Mouse (Mus musculus): ENCODE measurements around the gene Aimp2. TPM values are rescaled to one million over a fixed set of nuclear protein-coding genes. Genes with fewer than 3 reads are reported as not detected.

Aimp2 gene
- total and polyA plus RNA-seq, 3 experiments, result 30.4 to 40.6 (median 32.5) TPM

DNA sequence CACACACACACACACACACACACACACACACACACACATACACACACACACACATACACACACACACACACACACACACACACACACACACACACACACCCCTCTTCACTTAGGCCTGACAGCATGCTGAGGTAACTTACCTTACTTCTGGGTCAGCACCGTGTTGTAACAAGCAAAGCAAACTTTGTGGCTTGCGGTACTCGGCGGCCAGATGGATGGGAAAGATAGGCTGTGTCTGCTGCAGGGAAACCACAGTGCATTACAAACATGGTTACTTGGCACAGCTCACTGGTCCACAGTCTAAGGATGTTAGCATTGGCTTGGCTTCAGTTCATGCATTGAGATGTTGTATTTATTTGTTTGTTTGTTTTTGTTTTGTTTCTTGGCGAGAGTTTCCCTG is 16.3 kb downstream of the Aimp2 start:
- no peaks in the 10 kb centered on the region for H3K27me3 ChIP-seq (ENCODE audit: control insufficient read depth, insufficient read depth, low read length)
- no peak overlapping the region for H3K4me3 ChIP-seq
- intact Hi-C loops (cut with DNase I), result no loop called here
- WGBS, result 71% methylated on average over 5 of the region's 5 CpGs
- DNase-seq, result no peak
- no peak overlapping the region for H3K9ac ChIP-seq (ENCODE audit: low read depth, low read length)
- no peak for TF ChIP-seq POLR2A (IDR thresholded peaks at IDR 0.05; ENCODE audit: insufficient read depth, low read depth, low read length)
- TF ChIP-seq CTCF (IDR thresholded peaks at IDR 0.05), result no peak
- no peak for TF ChIP-seq EP300 (IDR thresholded peaks at IDR 0.05; ENCODE audit: insufficient read depth, low read depth, low read length)
- H3K36me3 ChIP-seq (ENCODE audit: control insufficient read depth, insufficient read depth, low read length), result no peaks in the 10 kb centered on the region
- H3K27ac ChIP-seq, result no peak overlapping the region
- H3K4me1 ChIP-seq (ENCODE audit: control insufficient read depth, insufficient read depth, low read length), result no peaks in the 10 kb centered on the region
- no peaks in the 10 kb centered on the region for H3K79me2 ChIP-seq (replicated peaks; ENCODE audit: control insufficient read depth, insufficient read depth, low read length)

DNA sequence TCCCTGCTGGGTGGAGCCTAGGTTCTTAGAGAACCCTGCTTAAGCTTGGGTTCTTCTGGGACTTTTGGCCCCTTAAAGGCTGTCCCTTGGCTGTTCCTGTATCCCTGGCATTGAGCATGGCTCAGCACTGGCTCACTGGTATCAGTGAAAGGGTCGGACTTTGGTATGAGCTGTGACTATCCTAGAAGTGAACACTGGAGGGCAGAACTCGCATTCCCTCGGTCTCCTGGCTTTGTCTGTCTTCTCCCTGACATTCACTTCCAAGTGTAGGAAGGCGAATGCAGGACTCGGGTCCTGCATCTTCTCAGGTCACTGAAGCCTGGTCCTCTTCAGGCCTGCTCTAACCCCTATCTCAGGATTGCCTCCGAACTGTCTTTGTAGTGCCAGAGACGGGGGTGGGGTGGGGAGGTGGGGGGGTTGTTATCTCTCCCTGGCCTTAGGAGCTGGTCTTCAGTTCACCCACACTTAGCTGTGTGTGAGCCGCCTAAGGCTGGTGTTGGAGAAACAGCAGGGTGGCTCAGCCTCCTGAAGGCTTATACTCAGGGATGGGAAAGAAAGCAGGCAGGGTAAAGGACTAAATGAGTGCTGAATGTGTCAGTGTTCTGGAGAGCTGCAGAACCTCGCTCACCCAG is 17.3 kb downstream of the Aimp2 start:
- Histone ChIP-seq H3K4me3 (no peak overlapping the region), H3K36me3 (ENCODE audit: control insufficient read depth, insufficient read depth, low read length) (no peaks in the 10 kb centered on the region), H3K27ac (no peak overlapping the region), H3K27me3 (ENCODE audit: control insufficient read depth, insufficient read depth, low read length) (no peaks in the 10 kb centered on the region), H3K79me2 (replicated peaks; ENCODE audit: control insufficient read depth, insufficient read depth, low read length) (no peaks in the 10 kb centered on the region), H3K9ac (ENCODE audit: low read depth, low read length) (no peak overlapping the region), H3K4me1 (ENCODE audit: control insufficient read depth, insufficient read depth, low read length) (no peaks in the 10 kb centered on the region)
- intact Hi-C loops (cut with DNase I), result no loop called here
- 62% methylated on average over 9 of the region's 9 CpGs for whole genome bisulfite sequencing
- TF ChIP-seq POLR2A (IDR thresholded peaks at IDR 0.05; ENCODE audit: insufficient read depth, low read depth, low read length) (no peak), CTCF (IDR thresholded peaks at IDR 0.05) (peak; percentile 40), EP300 (IDR thresholded peaks at IDR 0.05; ENCODE audit: insufficient read depth, low read depth, low read length) (no peak)
- no peak for DNase-seq

DNA sequence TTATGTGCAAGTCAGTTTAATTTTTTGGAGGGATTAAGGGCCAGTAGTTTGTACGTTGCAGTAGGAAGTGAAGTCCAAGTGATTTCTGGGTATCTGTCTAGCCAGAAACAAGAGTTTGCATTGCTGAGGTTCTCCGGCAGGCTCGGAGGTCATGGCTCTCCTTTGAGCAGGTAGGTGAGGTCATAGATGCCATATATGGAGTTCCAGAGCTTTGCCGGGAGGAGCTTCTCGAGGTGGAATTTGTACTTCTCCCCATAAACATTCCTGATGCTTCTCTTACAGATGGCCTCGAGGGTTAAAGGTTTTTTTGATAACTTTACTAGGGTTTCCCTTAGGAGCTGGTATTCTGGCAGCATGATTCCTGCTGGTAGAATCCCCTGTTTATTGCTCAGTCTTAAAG is 18.9 kb downstream of the Aimp2 start:
- peaks cover under 1% of the 10 kb centered on the region; the same call in 1 of the 2 replicates for H3K36me3 ChIP-seq (ENCODE audit: control insufficient read depth, insufficient read depth, low read length)

DNA sequence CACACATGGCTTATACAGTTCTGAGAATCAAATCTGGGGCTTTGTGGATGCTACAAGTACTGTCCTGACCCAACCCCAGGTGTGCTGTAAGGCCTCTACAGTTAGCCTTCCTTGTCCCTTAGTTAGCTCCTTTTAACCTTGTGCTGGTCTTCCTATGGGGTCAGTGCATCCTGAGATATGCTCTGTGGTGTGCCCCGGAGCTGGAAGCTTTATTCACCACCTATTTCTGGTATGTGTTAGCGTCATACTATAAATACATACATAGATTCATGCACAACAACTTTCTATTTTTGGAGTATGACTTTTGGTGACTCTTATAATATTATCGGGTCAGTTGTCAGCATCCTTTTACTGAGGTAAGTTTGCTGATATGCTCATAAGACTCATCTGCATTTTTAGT is 24.4 kb downstream of the Aimp2 start:
- H3K27ac ChIP-seq, result no peak overlapping the region
- H3K4me1 ChIP-seq (ENCODE audit: control insufficient read depth, insufficient read depth, low read length), result no peaks in the 10 kb centered on the region
- no peaks in the 10 kb centered on the region for H3K27me3 ChIP-seq (ENCODE audit: control insufficient read depth, insufficient read depth, low read length)
- peaks cover 3% of the 10 kb centered on the region; the same call in 1 of the 2 replicates for H3K36me3 ChIP-seq (ENCODE audit: control insufficient read depth, insufficient read depth, low read length)
- no peaks in the 10 kb centered on the region for H3K79me2 ChIP-seq (replicated peaks; ENCODE audit: control insufficient read depth, insufficient read depth, low read length)
- H3K4me3 ChIP-seq, result no peak overlapping the region
- no peak for DNase-seq
- intact Hi-C loops (cut with DNase I), result no loop called here
- 66% methylated on average over 3 of the region's 3 CpGs for WGBS
- TF ChIP-seq CTCF (IDR thresholded peaks at IDR 0.05), result no peak
- no peak overlapping the region for H3K9ac ChIP-seq (ENCODE audit: low read depth, low read length)

More for the DNA sequence above, 18.9 kb downstream of the Aimp2 start:
- H3K9ac ChIP-seq (ENCODE audit: low read depth, low read length), result no peak overlapping the region
- H3K4me1 ChIP-seq (ENCODE audit: control insufficient read depth, insufficient read depth, low read length), result no peaks in the 10 kb centered on the region
- 72% methylated on average over 6 of the region's 6 CpGs for WGBS
- no peak overlapping the region for H3K4me3 ChIP-seq
- no peak overlapping the region for H3K27ac ChIP-seq
- TF ChIP-seq CTCF (IDR thresholded peaks at IDR 0.05) (no peak), EP300 (IDR thresholded peaks at IDR 0.05; ENCODE audit: insufficient read depth, low read depth, low read length) (no peak), POLR2A (IDR thresholded peaks at IDR 0.05; ENCODE audit: insufficient read depth, low read depth, low read length) (no peak)
- no peaks in the 10 kb centered on the region for H3K79me2 ChIP-seq (replicated peaks; ENCODE audit: control insufficient read depth, insufficient read depth, low read length)
- intact Hi-C loops (cut with DNase I), result no loop called here
- no peak for DNase-seq
- no peaks in the 10 kb centered on the region for H3K27me3 ChIP-seq (ENCODE audit: control insufficient read depth, insufficient read depth, low read length)

DNA sequence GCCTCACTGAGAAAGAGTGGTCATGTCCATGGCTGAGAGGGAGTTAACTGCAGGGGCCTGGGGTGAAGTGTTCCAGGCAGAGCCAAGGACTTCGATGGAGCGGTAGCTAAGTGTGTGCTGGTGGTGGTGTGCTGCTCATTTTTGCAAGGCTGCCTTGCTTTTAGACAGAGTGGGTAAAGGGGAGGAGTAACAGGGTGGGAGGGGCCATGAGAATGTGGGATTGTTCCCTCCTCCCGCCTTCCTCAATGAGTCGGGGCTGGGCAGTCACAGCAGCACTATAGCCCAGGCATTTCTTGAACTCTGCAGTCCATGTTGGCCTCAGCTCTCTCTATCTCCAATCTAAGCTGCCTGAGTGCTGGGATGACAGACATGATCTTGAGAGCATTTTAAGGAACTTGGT is 35.1 kb downstream of the Aimp2 start:
- WGBS, result 64% methylated on average over 4 of the region's 4 CpGs
- H3K27ac ChIP-seq, result no peak overlapping the region
- no peak overlapping the region for H3K4me3 ChIP-seq
- no peak for DNase-seq
- TF ChIP-seq POLR2A (IDR thresholded peaks at IDR 0.05; ENCODE audit: insufficient read depth, low read depth, low read length) (no peak), CTCF (IDR thresholded peaks at IDR 0.05) (no peak), EP300 (IDR thresholded peaks at IDR 0.05; ENCODE audit: insufficient read depth, low read depth, low read length) (no peak)
- no peaks in the 10 kb centered on the region for H3K79me2 ChIP-seq (replicated peaks; ENCODE audit: control insufficient read depth, insufficient read depth, low read length)
- no peaks in the 10 kb centered on the region for H3K4me1 ChIP-seq (ENCODE audit: control insufficient read depth, insufficient read depth, low read length)
- intact Hi-C loops (cut with DNase I), result no loop called here
- no peak overlapping the region for H3K9ac ChIP-seq (ENCODE audit: low read depth, low read length)
- no peaks in the 10 kb centered on the region for H3K36me3 ChIP-seq (ENCODE audit: control insufficient read depth, insufficient read depth, low read length)
- no peaks in the 10 kb centered on the region for H3K27me3 ChIP-seq (ENCODE audit: control insufficient read depth, insufficient read depth, low read length)

DNA sequence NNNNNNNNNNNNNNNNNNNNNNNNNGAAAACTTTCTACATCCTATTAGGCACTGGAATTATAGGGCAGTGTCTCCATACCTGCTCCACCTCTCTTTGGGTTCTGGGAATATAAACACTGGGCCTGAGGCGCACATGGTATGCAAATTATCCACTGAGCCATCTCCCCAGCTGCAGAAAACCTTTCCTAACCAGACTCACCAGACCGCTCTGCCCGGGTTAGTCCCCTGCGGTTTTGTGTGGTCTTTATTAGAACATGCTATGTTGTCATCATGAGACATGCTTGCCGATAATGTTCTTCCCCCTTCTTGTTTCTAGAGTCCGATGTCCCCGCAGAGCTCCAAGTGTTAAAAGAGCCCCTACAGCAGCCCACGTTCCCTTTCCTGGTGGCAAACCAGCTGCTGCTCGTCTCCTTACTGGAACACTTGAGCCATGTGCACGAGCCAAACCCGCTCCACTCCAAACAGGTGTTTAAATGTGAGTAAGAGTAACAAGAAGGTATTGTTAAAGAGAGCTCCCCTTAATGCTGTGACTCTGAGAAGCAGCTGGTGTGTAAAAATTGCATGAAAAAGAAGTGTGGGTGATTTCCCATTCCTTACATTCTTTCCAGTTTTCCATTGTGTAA is 38.0 kb downstream of the Aimp2 start:
- H3K27me3 ChIP-seq (ENCODE audit: control insufficient read depth, insufficient read depth, low read length), result no peaks in the 10 kb centered on the region
- H3K27ac ChIP-seq, result no peak overlapping the region
- intact Hi-C loops (cut with DNase I), result no loop called here
- no peaks in the 10 kb centered on the region for H3K79me2 ChIP-seq (replicated peaks; ENCODE audit: control insufficient read depth, insufficient read depth, low read length)
- no peak for TF ChIP-seq CTCF (IDR thresholded peaks at IDR 0.05)
- TF ChIP-seq POLR2A (IDR thresholded peaks at IDR 0.05; ENCODE audit: insufficient read depth, low read depth, low read length), result no peak
- no peak for TF ChIP-seq EP300 (IDR thresholded peaks at IDR 0.05; ENCODE audit: insufficient read depth, low read depth, low read length)
- no peak overlapping the region for H3K9ac ChIP-seq (ENCODE audit: low read depth, low read length)
- H3K4me1 ChIP-seq (ENCODE audit: control insufficient read depth, insufficient read depth, low read length), result no peaks in the 10 kb centered on the region
- DNase-seq, result no peak
- H3K36me3 ChIP-seq (ENCODE audit: control insufficient read depth, insufficient read depth, low read length), result no peaks in the 10 kb centered on the region
- WGBS, result 84% methylated on average over 11 of the region's 11 CpGs
- H3K4me3 ChIP-seq, result no peak overlapping the region

Other genes starting within 250 kb of the Aimp2 start
- gene Usp42, start 177.6 kb downstream of the Aimp2 start, total RNA-seq (2021), result 1 to 10 TPM; 5.3 to 6.2 TPM
- 2.5 and 3.9 TPM in 2 replicates for gene Usp42, start 177.6 kb downstream of the Aimp2 start, polyA plus RNA-seq (2012; rRNA removed)
- 10 to 100 TPM; 19.2 to 21.4 TPM for gene Eif2ak1, start 92.1 kb downstream of the Aimp2 start, total RNA-seq (2021)
- gene Eif2ak1, start 92.1 kb downstream of the Aimp2 start, polyA plus RNA-seq (2012; rRNA removed), result 11.9 and 18.4 TPM in 2 replicates
- gene Ankrd61, start 12.2 kb downstream of the Aimp2 start, total RNA-seq (2021), result not detected
- 0.10 and 0.23 TPM in 2 replicates for gene Ankrd61, start 12.2 kb downstream of the Aimp2 start, polyA plus RNA-seq (2012; rRNA removed)
- gene Pms2, start 117 bp upstream of the Aimp2 start, total RNA-seq (2021), result 1 to 10 TPM; 3.3 to 3.5 TPM
- gene Pms2, start 117 bp upstream of the Aimp2 start, polyA plus RNA-seq (2012; rRNA removed), result 1.5 and 3.9 TPM in 2 replicates
- gene Gm42421, start 18.3 kb upstream of the Aimp2 start, total RNA-seq (2021), result not detected
- 0.18 and 0.32 TPM in 2 replicates for gene Gm42421, start 18.3 kb upstream of the Aimp2 start, polyA plus RNA-seq (2012; rRNA removed)
- under 1 TPM in 1 of 2 experiments, not detected in 1; 0.30 TPM for gene Rsph10b, start 23.2 kb upstream of the Aimp2 start, total RNA-seq (2021)
- gene Rsph10b, start 23.2 kb upstream of the Aimp2 start, polyA plus RNA-seq (2012; rRNA removed), result 0.47 and 0.50 TPM in 2 replicates
- gene Ccz1, start 105.0 kb upstream of the Aimp2 start, total RNA-seq (2021), result 10 to 100 TPM; 25.0 to 29.6 TPM
- 9.3 and 16.7 TPM in 2 replicates for gene Ccz1, start 105.0 kb upstream of the Aimp2 start, polyA plus RNA-seq (2012; rRNA removed)
- gene Ocm, start 116.8 kb upstream of the Aimp2 start, total RNA-seq (2021), result not detected
- not detected in 2 replicates for gene Ocm, start 116.8 kb upstream of the Aimp2 start, polyA plus RNA-seq (2012; rRNA removed)
- gene Lmtk2, start 190.6 kb upstream of the Aimp2 start, total RNA-seq (2021), result 10 to 100 TPM; 27.9 to 30.3 TPM
- 12.5 and 18.2 TPM in 2 replicates for gene Lmtk2, start 190.6 kb upstream of the Aimp2 start, polyA plus RNA-seq (2012; rRNA removed)

Measured in heart, adult 2 months (tissue).